Mouse (Mus musculus) ES-Bruce4 (cell line): ENCODE data around the gene Htr1f. TPM values are rescaled to one million over a fixed set of nuclear protein-coding genes. Genes with fewer than 3 reads are reported as not detected.

Experiments used
- H3K27ac ChIP-seq: 2 replicates; pipeline ENCODE4 v1.5.1; 2012; ENCODE audit warnings: low read length, inconsistent platforms; ENCODE audit not compliant: insufficient read depth
- H3K27me3 ChIP-seq: 2 replicates; pipeline ENCODE4 v1.6.1; 2012; ENCODE audit warnings: mild to moderate bottlenecking, low read length, inconsistent platforms; ENCODE audit not compliant: control insufficient read depth, poor library complexity, insufficient read depth, severe bottlenecking
- H3K36me3 ChIP-seq: 2 replicates; pipeline ENCODE4 v1.6.1; 2012; ENCODE audit warnings: inconsistent platforms, mild to moderate bottlenecking, low read length, moderate library complexity; ENCODE audit not compliant: control insufficient read depth, poor library complexity, insufficient read depth, severe bottlenecking
- H3K4me1 ChIP-seq: one replicate; pipeline ENCODE4 v1.8.1; 2011; ENCODE audit warnings: low read length; ENCODE audit not compliant: control insufficient read depth, insufficient read depth
- H3K4me3 ChIP-seq: 2 replicates; pipeline ENCODE4 v1.5.1; 2011; ENCODE audit warnings: low read depth, mild to moderate bottlenecking, low read length
- H3K9ac ChIP-seq: 2 replicates; pipeline ENCODE4 v1.6.1; 2012; ENCODE audit warnings: low read depth, mild to moderate bottlenecking, inconsistent platforms; ENCODE audit not compliant: poor library complexity, severe bottlenecking
- H3K9me3 ChIP-seq: replicated peaks from 2 replicates; pipeline ENCODE4 v1.6.1; 2012; ENCODE audit warnings: mild to moderate bottlenecking, low read length, inconsistent platforms; ENCODE audit not compliant: control insufficient read depth, poor library complexity, insufficient read depth, severe bottlenecking
- CTCF ChIP-seq: IDR thresholded peaks from one replicate; pipeline ENCODE4 v1.8.1; 2011; ENCODE audit warnings: low read depth, low read length
- polyA plus RNA-seq: library from polyadenylated mRNA; stranded (reverse); fragments of >200 nt; gene quantifications from 2 replicates; pipeline ENCODE4 v1.2.4, GENCODE M21; 2011; ENCODE audit warnings: low read depth; ENCODE audit not compliant: missing spikeins, insufficient read depth, insufficient read length

Gene Htr1f
- polyA plus RNA-seq, 1 experiment, result not detected

DNA sequence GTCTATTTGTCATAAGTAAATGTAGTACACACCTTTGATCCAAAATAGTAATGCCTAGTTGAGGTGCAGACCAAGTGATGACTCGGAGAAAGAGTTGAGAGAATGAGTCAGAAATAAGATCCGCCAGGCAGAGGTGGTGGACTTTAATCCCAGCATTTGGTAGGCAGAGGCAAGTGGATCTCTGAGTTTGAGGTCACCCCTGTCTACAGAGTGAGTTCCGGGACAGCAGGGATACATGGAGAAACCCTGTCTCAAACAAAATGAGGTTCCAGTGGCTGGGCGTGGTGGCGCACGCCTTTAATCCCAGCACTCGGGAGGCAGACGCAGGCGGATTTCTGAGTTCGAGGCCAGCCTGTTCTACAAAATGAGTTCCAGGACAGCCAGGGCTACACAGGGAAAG, 230.3 kb downstream of the Htr1f start:
- peak overlapping the region; percentile 99 for H3K27ac ChIP-seq
- H3K4me1 ChIP-seq, result peaks cover 8% of the 10 kb centered on the region
- no peaks in the 10 kb centered on the region for H3K9me3 ChIP-seq
- H3K9ac ChIP-seq, result no peak overlapping the region
- no peak for TF ChIP-seq CTCF
- H3K4me3 ChIP-seq, result no peak overlapping the region
- H3K36me3 ChIP-seq, result no peaks in the 10 kb centered on the region
- no peaks in the 10 kb centered on the region for H3K27me3 ChIP-seq
